ENCODE assay signal across 9 mouse cellular contexts in genomic region chr9:22224536-22225503, GRCm38 (mm10). TPM values are rescaled to one million over a fixed set of nuclear protein-coding genes. Genes with fewer than 3 reads are reported as not detected.
DNase-seq lines count a peak whose midpoint lies in the region; ATAC-seq and TF ChIP-seq lines count a peak whose summit lies in the region.
"Had no signal": no experiment of that assay in that cellular context is flagged by ENCODE, and none has a peak within 500 bp of the region (broad histone marks: within the 10 kb centered on the region; RNA-seq: fewer than 3 reads in every experiment).

No protein-coding gene starts in this region.

- WGBS in forebrain, embryonic 14.5 days: 28% methylated on average over 17 of the region's 17 CpGs
- 23% methylated on average over 17 of the region's 17 CpGs for WGBS in kidney, adult 2 months
- 20% methylated on average over 17 of the region's 17 CpGs for WGBS in lung, embryonic 15.5 days

- peak; percentile 50 for ATAC-seq in forebrain, embryonic 14.5 days
- ATAC-seq in lung, embryonic 15.5 days (ENCODE audit: borderline replicate concordance, extremely low read depth, low FRiP score, low TSS enrichment): peak; percentile 9; the same call in 1 of the 2 replicates
- ATAC-seq in neutrophil, adult 5-6 weeks (ENCODE audit: extremely low read depth, insufficient number of reproducible peaks, low FRiP score, poor library complexity, severe bottlenecking): peak; percentile 42; the same call in 1 of the 2 replicates

- peak overlapping the region; percentile 70 for H3K4me2 ChIP-seq in forebrain, embryonic 14.5 days (ENCODE audit: low read length)
- H3K4me2 ChIP-seq in lung, embryonic 15.5 days: peak overlapping the region; percentile 67

- no peak for TF ChIP-seq POLR2A in testis, adult 2 months (IDR thresholded peaks at IDR 0.05; ENCODE audit: control insufficient read depth, low read depth, low read length)
- TF ChIP-seq POLR2A in kidney, adult 2 months (IDR thresholded peaks at IDR 0.05; ENCODE audit: low read depth, low read length): no peak

- H3K4me3 ChIP-seq in testis, adult 2 months (ENCODE audit: control insufficient read depth, low read depth, low read length): peak overlapping the region; percentile 93
- peak overlapping the region; percentile 69 for H3K4me3 ChIP-seq in forebrain, embryonic 14.5 days (ENCODE audit: low read depth, low read length)
- peak overlapping the region; percentile 75 for H3K4me3 ChIP-seq in kidney, adult 2 months (ENCODE audit: insufficient read depth, low read depth, low read length)
- H3K4me3 ChIP-seq in lung, embryonic 15.5 days: peak overlapping the region; percentile 93

- peak overlapping the region; percentile 73 for H3K9ac ChIP-seq in forebrain, embryonic 14.5 days (ENCODE audit: low read length)
- peak overlapping the region; percentile 32 for H3K9ac ChIP-seq in lung, embryonic 15.5 days

- no peak for TF ChIP-seq CTCF in testis, adult 2 months (IDR thresholded peaks at IDR 0.05; ENCODE audit: control insufficient read depth, insufficient read depth, insufficient replicate concordance, low read depth, low read length)
- no peak for TF ChIP-seq CTCF in kidney, adult 2 months (conservative IDR thresholded peaks at IDR 0.05; ENCODE audit: insufficient read depth, insufficient read length, low read depth, low read length)

- no peaks in the 10 kb centered on the region for H3K36me3 ChIP-seq in testis, adult 2 months (ENCODE audit: control insufficient read depth, insufficient read depth, low read length)
- no peaks in the 10 kb centered on the region for H3K36me3 ChIP-seq in forebrain, embryonic 14.5 days (ENCODE audit: control insufficient read depth, insufficient read depth, low read length)
- no peaks in the 10 kb centered on the region for H3K36me3 ChIP-seq in kidney, adult 2 months (ENCODE audit: control insufficient read depth, insufficient read depth, low read length)
- H3K36me3 ChIP-seq in lung, embryonic 15.5 days: peaks cover 3% of the 10 kb centered on the region; the same call in 1 of the 2 replicates

- H3K4me1 ChIP-seq in testis, adult 2 months (ENCODE audit: control insufficient read depth, insufficient read depth, low read length): peaks cover 7% of the 10 kb centered on the region
- H3K4me1 ChIP-seq in forebrain, embryonic 14.5 days (ENCODE audit: control insufficient read depth, insufficient read depth, low read length): no peaks in the 10 kb centered on the region
- H3K4me1 ChIP-seq in kidney, adult 2 months (ENCODE audit: control insufficient read depth, insufficient read depth, low read length): peaks cover 5% of the 10 kb centered on the region
- H3K4me1 ChIP-seq in lung, embryonic 15.5 days: peaks cover 10% of the 10 kb centered on the region; the same call in 1 of the 2 replicates

- no peak for DNase-seq in testis, postnatal 14 days (ENCODE audit: low spot score)
- peak; percentile 22 for DNase-seq in cerebellum, adult 11 months
- peak; percentile 74 for DNase-seq in forebrain, embryonic 14.5 days (ENCODE audit: low spot score)
- peak; percentile 31 for DNase-seq in kidney, adult 2 months
- DNase-seq in ovary, postnatal 10 days (ENCODE audit: low spot score): no peak

- H3K9me3 ChIP-seq in forebrain, embryonic 14.5 days (replicated peaks; ENCODE audit: control insufficient read depth, low read length): no peaks in the 10 kb centered on the region
- no peaks in the 10 kb centered on the region for H3K9me3 ChIP-seq in lung, embryonic 15.5 days

- H3K27me3 ChIP-seq in testis, adult 2 months (ENCODE audit: control insufficient read depth, insufficient read depth, low read length): no peaks in the 10 kb centered on the region
- no peaks in the 10 kb centered on the region for H3K27me3 ChIP-seq in forebrain, embryonic 14.5 days (replicated peaks; ENCODE audit: control insufficient read depth, insufficient read depth, low read length)
- no peaks in the 10 kb centered on the region for H3K27me3 ChIP-seq in kidney, adult 2 months (replicated peaks; ENCODE audit: control insufficient read depth, insufficient read depth, low read length)
- no peaks in the 10 kb centered on the region for H3K27me3 ChIP-seq in lung, embryonic 15.5 days

- 0 out of 2 replicates have a peak overlapping the region, but pooled peaks have one; percentile 17 for H3K27ac ChIP-seq in testis, adult 2 months (ENCODE audit: control insufficient read depth, insufficient read depth, low read depth, low read length)
- 0 out of 2 replicates have a peak overlapping the region, but pooled peaks have one; percentile 23 for H3K27ac ChIP-seq in forebrain, embryonic 14.5 days (ENCODE audit: low read depth, low read length)
- H3K27ac ChIP-seq in kidney, adult 2 months (ENCODE audit: insufficient read depth, low read depth, low read length): peak overlapping the region; percentile 54; the same call in 1 of the 2 replicates
- H3K27ac ChIP-seq in lung, embryonic 15.5 days: peak overlapping the region; percentile 98

RNA-seq across cellular contexts. Expression of gene Zfp809, which starts 0.7 kb away (rescaled TPM):
- polyA plus RNA-seq in testis, adult 2 months (2012; rRNA removed): 8.5 and 9.4 TPM in 2 replicates
- polyA plus RNA-seq in forebrain, embryonic 14.5 days (2014; fragmentation: Nextera tagmentation; extraction: Ambion mirVana): 8.9 and 12.9 TPM in 2 replicates
- 13.6 and 17.7 TPM in 2 replicates for polyA plus RNA-seq in kidney, adult 2 months (2012; rRNA removed)
- 20.1 and 24.7 TPM in 2 replicates for polyA plus RNA-seq in lung, embryonic 15.5 days (2015; fragmentation: Nextera tagmentation; extraction: Ambion mirVana)
- 49.2 and 51.3 TPM in 2 replicates for total RNA-seq in neutrophil, adult 5-6 weeks (2017)

RNA-seq across cellular contexts. Expression of gene Zfp599, which starts 34.9 kb away (rescaled TPM):
- polyA plus RNA-seq in testis, adult 2 months (2012; rRNA removed): 0.02 and 0.05 TPM in 2 replicates
- polyA plus RNA-seq in forebrain, embryonic 14.5 days (2014; fragmentation: Nextera tagmentation; extraction: Ambion mirVana): 14.0 and 15.3 TPM in 2 replicates
- polyA plus RNA-seq in kidney, adult 2 months (2012; rRNA removed): 0.07 and 0.09 TPM in 2 replicates
- 5.3 and 5.5 TPM in 2 replicates for polyA plus RNA-seq in lung, embryonic 15.5 days (2015; fragmentation: Nextera tagmentation; extraction: Ambion mirVana)
- total RNA-seq in neutrophil, adult 5-6 weeks (2017): 1.6 and 1.7 TPM in 2 replicates

RNA-seq across cellular contexts. Expression of gene Zfp872, which starts 36.9 kb away (rescaled TPM):
- polyA plus RNA-seq in testis, adult 2 months (2012; rRNA removed): 0.05 and 0.16 TPM in 2 replicates
- polyA plus RNA-seq in forebrain, embryonic 14.5 days (2014; fragmentation: Nextera tagmentation; extraction: Ambion mirVana): 0.13 and 0.26 TPM in 2 replicates
- not detected in 2 replicates for polyA plus RNA-seq in kidney, adult 2 months (2012; rRNA removed)
- polyA plus RNA-seq in lung, embryonic 15.5 days (2015; fragmentation: Nextera tagmentation; extraction: Ambion mirVana): 0.52 and 0.64 TPM in 2 replicates
- total RNA-seq in neutrophil, adult 5-6 weeks (2017): not detected in 2 replicates
- total RNA-seq: left cerebral cortex, adult 18-20 months had no signal

Comparison
In these comparisons a context has a peak if more than half of its experiments do, and no peak if none do; other contexts are left out.
1. H3K27ac ChIP-seq: peak in every context shown above with its lines; median percentile 98 in lung, embryonic 15.5 days; 54 in kidney, adult 2 months; 23 in forebrain, embryonic 14.5 days; 17 in testis, adult 2 months.
2. DNase-seq: peak in cerebellum, adult 11 months (single experiment), forebrain, embryonic 14.5 days (single experiment) and kidney, adult 2 months (single experiment); none in testis, postnatal 14 days (single experiment) and ovary, postnatal 10 days (single experiment).
3. Peak in every context shown above with its lines, with median percentiles within 50 percentile points of each other: H3K4me3 ChIP-seq and ATAC-seq.